ENCODE assay signal across 8 mouse cellular contexts in genomic region chr12:112644180-112644854, GRCm38 (mm10). TPM values are rescaled to one million over a fixed set of nuclear protein-coding genes. Genes with fewer than 3 reads are reported as not detected.
A peak's percentile ranks its signal among the peaks of the same experiment; 100 is the strongest.
DNase-seq lines count a peak whose midpoint lies in the region; ATAC-seq and TF ChIP-seq lines count a peak whose summit lies in the region.

Siva1 (plus strand) TSS chr12:112644679.

- no peaks in the 10 kb centered on the region for H3K4me1 ChIP-seq in ES-Bruce4 (ENCODE audit: control insufficient read depth, insufficient read depth, low read length)
- H3K4me1 ChIP-seq in forebrain, embryonic 13.5 days: peaks cover 24% of the 10 kb centered on the region
- peaks cover 21% of the 10 kb centered on the region for H3K4me1 ChIP-seq in liver, postnatal 0 days (ENCODE audit: insufficient read depth)
- H3K4me1 ChIP-seq in neural tube, embryonic 14.5 days (ENCODE audit: control insufficient read depth, insufficient read depth, low read length): peaks cover 14% of the 10 kb centered on the region

- H3K9ac ChIP-seq in ES-Bruce4 (ENCODE audit: low read depth, poor library complexity, severe bottlenecking): peak within 1 kb of the TSS; percentile 89
- peak within 1 kb of the TSS; percentile 84 for H3K9ac ChIP-seq in forebrain, embryonic 13.5 days
- peak within 1 kb of the TSS; percentile 73 for H3K9ac ChIP-seq in liver, postnatal 0 days (replicated peaks)
- H3K9ac ChIP-seq in neural tube, embryonic 14.5 days (replicated peaks; ENCODE audit: low read depth, low read length): peak within 1 kb of the TSS; percentile 66

- DNase-seq in heart, postnatal 10 days: peak; percentile 99
- peak; percentile 77 for DNase-seq in large intestine, adult 2 months (ENCODE audit: low read depth, low spot score)
- DNase-seq in liver, postnatal 0 days: peak; percentile 98
- peak; percentile 99 for DNase-seq in testis, postnatal 10 days (ENCODE audit: low spot score)

- H3K27ac ChIP-seq in ES-Bruce4 (ENCODE audit: insufficient read depth, low read length): no peak within 1 kb of the TSS; the same call in 1 of the 2 replicates
- H3K27ac ChIP-seq in forebrain, embryonic 13.5 days: peak within 1 kb of the TSS; percentile 85
- H3K27ac ChIP-seq in liver, postnatal 0 days (ENCODE audit: low read depth): peak within 1 kb of the TSS; percentile 58
- peak within 1 kb of the TSS; percentile 80 for H3K27ac ChIP-seq in neural tube, embryonic 14.5 days (ENCODE audit: low read depth, low read length)

- peaks cover 13% of the 10 kb centered on the region for H3K36me3 ChIP-seq in ES-Bruce4 (ENCODE audit: control insufficient read depth, insufficient read depth, low read length, poor library complexity, severe bottlenecking)
- peaks cover 22% of the 10 kb centered on the region for H3K36me3 ChIP-seq in forebrain, embryonic 13.5 days (ENCODE audit: poor library complexity, severe bottlenecking)
- peaks cover 19% of the 10 kb centered on the region for H3K36me3 ChIP-seq in liver, postnatal 0 days (replicated peaks; ENCODE audit: insufficient read depth, low read length)
- H3K36me3 ChIP-seq in neural tube, embryonic 14.5 days (ENCODE audit: control insufficient read depth, insufficient read depth, low read length): 0 out of 2 replicates have a peak, but pooled peaks cover 3% of the 10 kb centered on the region

- H3K4me2 ChIP-seq in forebrain, embryonic 13.5 days: peak within 1 kb of the TSS; percentile 89
- peak within 1 kb of the TSS; percentile 94 for H3K4me2 ChIP-seq in liver, postnatal 0 days (ENCODE audit: low read depth, low read length)
- peak within 1 kb of the TSS; percentile 88 for H3K4me2 ChIP-seq in neural tube, embryonic 14.5 days (ENCODE audit: low read depth, low read length)

- TF ChIP-seq POLR2A in ES-Bruce4 (IDR thresholded peaks at IDR 0.05; ENCODE audit: insufficient read depth, low read length): no peak

- no peaks in the 10 kb centered on the region for H3K9me3 ChIP-seq in ES-Bruce4 (replicated peaks; ENCODE audit: control insufficient read depth, insufficient read depth, low read length, poor library complexity, severe bottlenecking)
- H3K9me3 ChIP-seq in forebrain, embryonic 13.5 days (replicated peaks): no peaks in the 10 kb centered on the region
- H3K9me3 ChIP-seq in liver, postnatal 0 days (ENCODE audit: low read length): no peaks in the 10 kb centered on the region
- no peaks in the 10 kb centered on the region for H3K9me3 ChIP-seq in neural tube, embryonic 14.5 days (ENCODE audit: control insufficient read depth, low read length)

- peak within 1 kb of the TSS; percentile 90 for H3K4me3 ChIP-seq in ES-Bruce4 (ENCODE audit: low read depth, low read length)
- peak within 1 kb of the TSS; percentile 74 for H3K4me3 ChIP-seq in forebrain, embryonic 13.5 days
- H3K4me3 ChIP-seq in liver, postnatal 0 days (ENCODE audit: low read depth, low read length): peak within 1 kb of the TSS; percentile 68
- H3K4me3 ChIP-seq in neural tube, embryonic 14.5 days (ENCODE audit: low read depth, low read length): peak within 1 kb of the TSS; percentile 64

- 2% methylated on average over 42 of the region's 46 CpGs for WGBS in forebrain, embryonic 13.5 days
- 1% methylated on average over 45 of the region's 46 CpGs for WGBS in large intestine, adult 2 months
- 3% methylated on average over 45 of the region's 46 CpGs for WGBS in liver, postnatal 0 days (ENCODE audit: insufficient replicate concordance)
- under 1% methylated on average over 35 of the region's 46 CpGs for WGBS in neural tube, embryonic 14.5 days

- ATAC-seq in cerebellum, adult (ENCODE audit: insufficient number of reproducible peaks, low FRiP score, low TSS enrichment): peak; percentile 94
- ATAC-seq in forebrain, embryonic 13.5 days: peak; percentile 96
- peak; percentile 95 for ATAC-seq in liver, postnatal 0 days
- ATAC-seq in neural tube, embryonic 14.5 days (ENCODE audit: low read depth): peak; percentile 96

- no peak for TF ChIP-seq CTCF in ES-Bruce4 (IDR thresholded peaks at IDR 0.05; ENCODE audit: low read depth, low read length)
- no peak for TF ChIP-seq CTCF in liver, postnatal 0 days (IDR thresholded peaks at IDR 0.05; ENCODE audit: low read depth)

- intact Hi-C loops in heart, postnatal 10 days (cut with DNase I): no loop called here

- TF ChIP-seq EP300 in ES-Bruce4 (IDR thresholded peaks at IDR 0.05; ENCODE audit: insufficient read depth, low read depth, low read length): 0 out of 2 replicates have a peak, but pooled peaks have one; percentile 6
- no peak; the same call in 1 of the 2 replicates for TF ChIP-seq EP300 in liver, postnatal 0 days (IDR thresholded peaks at IDR 0.05; ENCODE audit: low read depth)

- no peaks in the 10 kb centered on the region for H3K27me3 ChIP-seq in ES-Bruce4 (ENCODE audit: control insufficient read depth, insufficient read depth, low read length, poor library complexity, severe bottlenecking)
- H3K27me3 ChIP-seq in forebrain, embryonic 13.5 days: no peaks in the 10 kb centered on the region
- no peaks in the 10 kb centered on the region for H3K27me3 ChIP-seq in liver, postnatal 0 days (ENCODE audit: insufficient read depth, low read length)
- H3K27me3 ChIP-seq in neural tube, embryonic 14.5 days (ENCODE audit: control insufficient read depth, insufficient read depth, low read length): no peaks in the 10 kb centered on the region

RNA-seq across cellular contexts. Expression of gene Siva1, which starts in this region (rescaled TPM):
- 103 and 104 TPM in 2 replicates for polyA plus RNA-seq in ES-Bruce4 (2011; ENCODE audit: insufficient read depth, insufficient read length, low read depth, missing spikeins)
- 154 and 174 TPM in 2 replicates for polyA plus RNA-seq in forebrain, embryonic 13.5 days (2015; fragmentation: Nextera tagmentation; extraction: Ambion mirVana)
- total RNA-seq in heart, postnatal 10 days (2021): 10 to 100 TPM; 26.4 to 31.4 TPM
- 29.9 and 30.4 TPM in 2 replicates for polyA plus RNA-seq in large intestine, adult 2 months (2012; rRNA removed)
- 55.6 and 62.2 TPM in 2 replicates for polyA plus RNA-seq in liver, postnatal 0 days (2015; fragmentation: Nextera tagmentation; extraction: Ambion mirVana)
- 44.7 and 46.8 TPM in 2 replicates for polyA plus RNA-seq in neural tube, embryonic 14.5 days (2014; fragmentation: Nextera tagmentation; extraction: Ambion mirVana)
